Mouse (Mus musculus) left cerebral cortex, postnatal 14 days (tissue): ENCODE data around the gene Cd200r2. TPM values are rescaled to one million over a fixed set of nuclear protein-coding genes. Genes with fewer than 3 reads are reported as not detected.
"Not testable (repeated sequence)": the region's sequence is repeated elsewhere in the genome, so short reads cannot be mapped to it uniquely, and the experiment has no call there.

ENCODE experiments used
- DNase-seq, 2 experiments: peaks; one replicate each; pipeline ENCODE4 v3.0.0; 2021 to 2022; ENCODE audit warnings: low spot score in 2 of 2, mixed read lengths in 1 of 2
- intact Hi-C: fragments of 180-260 bp; cut with DNase I; formaldehyde crosslinking; loops from one replicate; pipeline ENCODE4 v1.15.1; 2025
- long read RNA-seq, 2 experiments: library from polyadenylated mRNA; stranded (forward); transcript quantifications; one replicate each; pipeline ENCODE4 v2.0.0; 2021
- total RNA-seq, 2 experiments: library from RNA; stranded (reverse); gene quantifications; 2 replicates each; pipeline ENCODE4 v1.2.3; 2021

The Cd200r2 gene
- total RNA-seq = not detected
- long read RNA-seq, experiment 1 = 0 reads
- long read RNA-seq, experiment 2 = 0 reads

GRCm38 (mm10) chr16:44866797-44867196 is at the start of gene Cd200r2:
Gene Cd200r2, plus strand, starts transcription at chr16:44867097.
- no peak for DNase-seq
- intact Hi-C loops = no loop called here

DNA sequence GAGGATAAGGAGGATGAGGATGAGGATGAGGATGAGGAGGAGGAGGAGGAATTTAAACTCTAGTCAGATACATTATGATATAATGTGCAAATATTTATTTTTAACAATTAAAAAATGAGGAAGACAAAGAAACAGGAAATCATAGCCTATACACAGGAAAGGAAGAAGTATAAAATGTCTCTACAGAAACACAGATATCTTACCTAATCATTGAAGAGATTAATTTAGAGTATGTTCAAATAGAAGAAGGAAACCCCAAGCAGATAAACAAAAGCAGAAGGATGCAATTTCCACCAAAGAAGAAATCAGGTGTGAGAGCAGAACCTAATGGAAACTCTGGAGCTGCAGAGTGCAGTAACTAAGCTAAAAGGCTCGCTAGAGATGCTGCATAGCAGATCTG is 48.9 kb upstream of the Cd200r2 start:
- intact Hi-C loops = no loop called here
- DNase-seq = no peak

DNA sequence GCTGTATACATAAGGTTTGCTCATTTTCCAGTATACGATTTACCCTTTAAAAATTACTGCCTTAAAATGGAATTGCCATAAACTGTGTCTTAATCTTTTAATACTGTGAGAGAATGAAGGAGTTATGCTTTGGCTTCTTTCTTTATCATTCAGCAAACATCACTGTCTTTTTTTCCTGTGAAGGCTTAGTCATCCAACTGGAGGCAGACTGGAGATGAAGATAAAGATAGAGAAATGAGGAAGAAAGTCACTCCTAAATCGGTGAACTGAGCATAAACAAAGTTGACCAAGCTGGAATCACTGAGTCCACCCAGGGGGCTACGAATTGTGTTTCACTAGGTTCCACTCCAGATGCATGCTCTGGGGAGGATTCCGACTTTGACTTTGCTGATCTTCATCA is 46.4 kb upstream of the Cd200r2 start:
- no peak for DNase-seq
- intact Hi-C loops = no loop called here

- intact Hi-C loops = no loop called here
- no peak for DNase-seq
These were observed 34.6 kb upstream of the Cd200r2 start for GRCm38 (mm10) chr16:44832286-44832685.

GRCm38 (mm10) chr16:44833189-44833588 is 33.7 kb upstream of the Cd200r2 start:
- peak in 1 of 2 experiments; percentile 21 for DNase-seq

GRCm38 (mm10) chr16:44875178-44875577 is 8.3 kb downstream of the Cd200r2 start:
- intact Hi-C loops = no loop called here
- no peak for DNase-seq

More at GRCm38 (mm10) chr16:44833189-44833588, 33.7 kb upstream of the Cd200r2 start:
- intact Hi-C loops = not testable (repeated sequence)

- DNase-seq = no peak
- intact Hi-C loops = no loop called here
These were observed 9.7 kb downstream of the Cd200r2 start for GRCm38 (mm10) chr16:44876625-44877024.

DNA sequence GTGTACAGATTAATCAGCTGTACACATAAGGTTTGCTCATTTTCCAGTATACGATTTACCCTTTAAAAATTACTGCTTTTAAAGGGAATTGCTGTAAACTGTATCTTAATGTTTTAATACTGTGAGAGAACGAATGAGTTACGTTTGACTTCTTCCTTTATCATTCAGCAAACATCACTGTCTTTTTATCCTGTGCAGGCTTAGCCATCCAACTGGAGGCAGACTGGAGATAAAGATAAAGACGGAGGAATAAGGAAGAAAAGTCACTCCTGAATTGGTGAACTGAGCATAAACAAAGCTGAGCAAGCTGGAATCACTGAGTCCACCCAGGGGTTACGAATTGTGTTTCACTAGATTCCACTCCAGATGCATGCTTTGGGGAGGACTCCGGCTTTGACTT is 10.7 kb downstream of the Cd200r2 start:
- intact Hi-C loops = no loop called here
- DNase-seq = no peak

DNA sequence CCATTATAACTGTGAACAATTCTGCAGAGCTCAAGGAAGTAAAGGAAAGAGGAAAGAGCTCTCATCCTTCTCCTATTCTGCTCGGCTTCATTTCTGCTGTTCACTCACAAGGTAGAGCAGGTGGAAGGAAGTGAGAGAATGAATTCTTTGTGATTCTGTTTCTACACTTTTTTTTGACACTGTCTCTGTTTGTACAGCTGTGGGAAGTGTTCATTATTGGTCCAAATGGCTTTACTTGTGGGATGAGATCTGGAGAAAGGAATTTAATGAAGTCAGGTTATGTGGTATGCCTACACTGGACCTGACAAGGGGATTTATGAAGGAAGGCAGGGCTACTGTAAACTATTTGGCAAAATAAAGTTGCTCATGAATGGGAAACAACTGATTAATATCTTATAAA is 23.9 kb downstream of the Cd200r2 start:
- no peak for DNase-seq
- intact Hi-C loops = no loop called here

- intact Hi-C loops = no loop called here
- DNase-seq = no peak
These were observed 65.1 kb downstream of the Cd200r2 start for GRCm38 (mm10) chr16:44932016-44932415.

DNA sequence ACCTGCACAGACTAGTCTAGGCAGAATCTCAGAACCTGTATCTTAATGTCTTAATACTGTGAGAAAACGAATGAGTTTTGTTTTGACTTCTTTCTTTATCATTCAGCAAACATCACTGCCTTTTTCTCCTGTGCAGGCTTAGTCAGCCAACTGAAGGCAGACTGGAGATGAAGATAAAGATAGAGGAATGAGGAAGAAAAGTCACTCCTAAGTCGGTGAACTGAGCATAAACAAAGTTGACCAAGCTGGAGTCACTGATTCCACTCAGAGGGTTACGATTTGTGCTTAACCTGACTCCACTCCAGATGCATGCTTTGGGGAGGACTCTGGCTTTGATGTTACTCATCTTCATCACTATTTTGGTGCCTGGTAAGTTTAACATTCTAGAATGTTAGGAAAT is 76.6 kb downstream of the Cd200r2 start, which contains the start of gene Cd200r3:
TSS of gene Cd200r3 (plus strand) at position 211 of the 400 bp plus-strand sequence.
- intact Hi-C loops = no loop called here
- no peak for DNase-seq

GRCm38 (mm10) chr16:44951360-44952114 is 84.6 kb downstream of the Cd200r2 start:
- intact Hi-C loops = no loop called here

GRCm38 (mm10) chr16:44962296-44962695 is 95.4 kb downstream of the Cd200r2 start:
- intact Hi-C loops = loop anchor here (10.0 kb wide), 1 partner anchor 133 kb away; the partner anchor contains the start of gene Ccdc80
- DNase-seq = no peak

More at GRCm38 (mm10) chr16:44951360-44952114, 84.6 kb downstream of the Cd200r2 start:
- DNase-seq = peak in 1 of 2 experiments; percentile 13

DNA sequence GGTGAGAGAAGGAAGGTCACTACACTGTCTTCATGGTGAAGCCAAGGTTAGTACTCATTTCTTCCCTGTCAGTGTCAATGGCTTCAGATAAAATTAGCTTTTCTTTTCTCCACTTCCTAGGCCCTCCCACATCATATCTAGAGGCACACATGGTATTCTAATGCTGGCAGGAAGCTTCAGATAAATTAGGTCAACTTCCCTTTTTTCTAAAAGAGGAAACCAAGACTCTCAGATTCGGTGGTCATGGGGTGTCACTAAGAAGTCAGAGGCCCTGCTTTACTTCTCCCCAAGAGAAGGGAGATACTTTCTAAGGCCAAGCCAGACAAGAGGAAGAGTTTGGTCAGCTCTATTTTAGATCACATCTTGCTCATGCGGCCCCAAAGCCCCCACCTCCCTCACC is 95.9 kb downstream of the Cd200r2 start:
- DNase-seq = peak in 1 of 2 experiments; percentile 15
- intact Hi-C loops = loop anchor here (10.0 kb wide), 1 partner anchor 132 kb away; the partner anchor contains the start of gene Ccdc80

DNA sequence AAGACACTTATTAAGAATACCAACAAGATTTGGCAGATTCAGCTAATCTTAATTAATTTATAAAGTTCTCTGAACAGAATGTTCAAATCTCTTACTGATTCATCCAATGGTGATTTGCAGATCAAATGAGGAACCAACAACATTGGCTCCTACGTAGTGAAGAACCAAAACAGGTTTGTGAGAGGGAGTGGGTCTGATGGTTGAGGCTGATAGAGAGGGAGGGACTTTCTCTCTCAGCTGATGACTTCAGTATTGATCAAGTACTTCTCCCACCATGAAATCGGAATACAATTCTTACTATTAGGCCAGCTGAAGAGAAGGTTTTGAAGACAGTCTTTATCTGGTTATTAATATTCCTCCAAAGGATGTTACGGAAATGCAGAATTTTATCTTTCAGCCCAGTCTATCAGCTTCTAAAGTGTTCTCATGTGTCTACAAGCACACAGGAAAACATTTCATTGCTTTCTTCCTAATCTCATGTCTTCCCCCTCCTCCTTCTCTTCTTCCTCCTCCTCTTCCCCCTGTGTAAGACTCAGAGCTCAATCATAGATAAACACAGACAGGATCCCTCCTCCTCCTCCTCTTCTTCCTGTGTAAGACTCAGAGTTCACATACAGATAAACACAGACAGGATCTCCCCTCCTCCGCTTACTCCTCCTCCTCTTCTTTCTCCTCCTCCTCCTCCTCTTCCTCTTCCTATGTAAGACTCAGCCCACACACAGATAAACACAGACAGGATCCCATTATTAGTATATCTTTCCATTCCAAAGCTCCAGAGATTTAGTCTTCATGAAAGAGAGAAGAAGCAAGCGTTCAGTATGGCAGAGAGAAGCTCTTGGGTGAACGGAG is 97.9 kb downstream of the Cd200r2 start:
- DNase-seq = no peak
- intact Hi-C loops = loop anchor here (10.0 kb wide), 1 partner anchor 130 kb away; the partner anchor contains the start of gene Ccdc80

DNA sequence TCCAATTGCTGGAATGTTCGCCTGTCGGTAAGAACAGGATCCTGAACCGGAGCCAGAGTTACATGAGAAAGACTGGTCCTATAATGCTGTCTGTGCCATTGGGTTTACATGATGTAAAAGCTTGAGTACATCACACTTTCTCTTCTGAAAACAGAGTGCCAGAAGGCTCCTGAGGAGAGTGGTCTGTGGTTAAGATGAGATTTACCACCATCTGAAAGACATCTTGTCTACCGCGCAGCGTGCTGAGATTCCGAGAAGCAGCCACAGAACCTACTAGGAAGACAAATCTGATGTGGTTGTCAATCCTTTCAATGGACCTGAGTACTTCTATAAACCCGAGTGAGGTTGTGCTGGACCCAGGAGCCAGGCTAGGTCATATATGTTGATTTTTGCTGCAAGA is 98.5 kb downstream of the Cd200r2 start:
- intact Hi-C loops = loop anchor here (10.0 kb wide), 1 partner anchor 129 kb away; the partner anchor contains the start of gene Ccdc80
- DNase-seq = no peak
